Mouse (Mus musculus) urinary bladder, postnatal 25 days (tissue): ENCODE results near the gene Gstm5.
"Not testable (repeated sequence)": the region's sequence is repeated elsewhere in the genome, so short reads cannot be mapped to it uniquely, and the experiment has no call there.

Source experiments
- DNase-seq: peaks from one replicate; pipeline ENCODE4 v3.0.0; 2022; ENCODE audit warnings: low spot score

Gstm5 gene

DNA sequence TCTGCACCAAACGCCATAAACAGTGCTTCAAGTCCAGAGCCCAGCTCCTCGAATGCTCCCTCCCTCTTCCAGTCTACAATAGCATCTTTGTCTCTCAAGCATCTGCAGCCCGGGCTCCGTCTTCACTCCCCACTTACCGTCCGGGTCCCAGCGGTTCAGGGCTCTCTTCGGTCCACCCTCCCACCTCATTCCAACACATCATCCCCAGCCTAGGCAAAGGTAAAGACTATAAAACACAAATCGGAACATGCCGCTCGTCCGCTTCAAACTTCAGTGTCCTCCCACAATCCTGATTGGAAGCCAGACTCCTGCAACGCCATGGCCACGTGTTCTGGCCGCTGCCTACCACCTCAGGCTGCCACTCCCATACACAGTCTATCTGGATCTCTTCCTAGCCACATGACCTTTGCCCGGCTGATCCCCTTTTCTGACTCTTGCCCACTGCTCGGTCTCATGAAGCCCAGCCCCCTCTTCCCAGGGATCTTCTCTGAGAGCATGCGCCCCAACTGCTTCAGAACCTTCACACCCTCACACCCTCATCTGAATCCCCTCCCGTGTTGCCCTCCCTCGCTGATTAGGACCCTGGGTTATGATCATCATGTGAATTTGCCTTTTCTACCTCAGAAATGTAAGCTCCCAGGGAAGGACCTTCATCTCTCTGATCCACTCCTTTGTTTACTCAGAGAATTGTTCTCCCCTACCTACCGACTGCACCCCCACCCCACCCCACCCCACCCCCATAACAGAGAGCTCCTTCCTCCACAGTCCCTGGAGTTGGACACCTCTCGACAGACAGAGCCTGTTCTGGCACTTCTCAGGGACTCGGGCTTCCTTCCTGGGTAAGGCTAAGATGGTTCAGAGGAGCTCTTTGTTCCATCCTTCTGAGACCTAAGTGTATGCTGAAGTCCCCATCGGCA, 22.0 kb upstream of the Gstm5 start:
- no peak for DNase-seq

- DNase-seq = no peak
These were observed 20.4 kb upstream of the Gstm5 start for GRCm38 (mm10) chr3:107875231-107875630.

DNA sequence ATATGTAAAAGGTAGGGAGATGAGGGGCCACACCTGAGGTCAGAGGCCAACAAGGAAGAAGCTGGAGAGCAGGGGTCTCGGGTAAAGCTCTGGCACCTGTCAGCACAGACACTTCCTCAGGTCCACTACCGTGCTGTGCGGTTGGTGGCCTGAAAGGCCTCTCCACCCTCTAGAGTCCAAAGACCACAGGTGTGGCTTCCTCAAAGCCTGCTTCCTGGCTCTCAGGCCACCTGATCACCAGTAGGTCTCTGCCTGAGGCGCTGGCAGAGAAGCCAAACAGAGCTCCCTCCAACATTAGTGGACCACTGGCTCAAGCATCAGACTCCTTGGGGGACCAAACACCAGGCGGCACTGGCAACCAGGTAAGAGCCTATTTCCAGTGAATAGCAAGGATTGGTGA, 18.6 kb upstream of the Gstm5 start, which contains the start of gene Eps8l3:
TSS of gene Eps8l3 (plus strand) at position 225 of the 400 bp plus-strand sequence.
- no peak for DNase-seq

- DNase-seq = no peak
These were observed 17.6 kb upstream of the Gstm5 start for GRCm38 (mm10) chr3:107877747-107878736.

GRCm38 (mm10) chr3:107887674-107888495, 7.7 kb upstream of the Gstm5 start:
- DNase-seq = no peak

DNA sequence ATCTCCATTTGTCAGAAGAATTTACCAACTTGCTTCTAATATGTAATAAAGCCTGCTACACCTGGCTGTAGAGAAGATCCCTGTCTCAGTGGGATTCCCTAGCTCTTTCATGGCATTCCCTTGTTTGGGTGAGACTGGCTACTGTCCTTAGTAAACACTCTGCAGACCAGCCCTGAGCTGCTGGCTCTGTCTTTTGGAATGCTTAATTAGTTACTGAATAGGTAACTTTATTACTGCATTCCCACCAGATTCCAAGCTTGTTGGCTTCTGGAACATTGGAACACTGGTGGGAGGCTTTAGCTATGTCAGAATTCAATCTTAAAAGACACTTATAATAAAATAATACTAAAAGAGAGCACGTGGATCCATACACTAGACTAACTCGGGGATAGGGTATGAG, 6.4 kb upstream of the Gstm5 start:
- DNase-seq = not testable (repeated sequence)

DNA sequence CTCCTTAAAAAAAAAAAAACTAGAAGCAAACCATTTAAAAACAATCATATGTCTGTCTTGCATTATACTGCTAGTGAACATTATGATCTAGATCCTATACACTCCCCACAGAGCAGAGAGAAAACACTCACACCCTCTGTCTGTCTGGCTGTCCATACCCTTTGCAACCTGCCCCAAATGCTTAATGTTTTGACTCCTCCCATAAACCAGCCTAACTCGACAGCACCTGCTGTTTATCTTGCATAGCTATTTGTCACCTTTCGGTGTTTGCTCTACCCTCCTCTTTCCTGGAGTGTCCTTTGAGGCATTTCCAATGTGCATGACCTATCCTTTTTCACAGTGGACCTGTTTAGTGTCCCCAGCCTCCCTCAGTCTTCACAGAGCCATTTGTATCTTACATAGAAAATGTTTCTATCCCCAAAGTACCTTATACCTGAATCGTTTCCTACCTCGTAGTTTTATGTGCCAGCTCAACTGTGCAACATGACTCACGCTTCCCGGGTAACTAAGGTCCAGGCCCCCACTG, 364 bp upstream of the Gstm5 start:
- no peak for DNase-seq

DNA sequence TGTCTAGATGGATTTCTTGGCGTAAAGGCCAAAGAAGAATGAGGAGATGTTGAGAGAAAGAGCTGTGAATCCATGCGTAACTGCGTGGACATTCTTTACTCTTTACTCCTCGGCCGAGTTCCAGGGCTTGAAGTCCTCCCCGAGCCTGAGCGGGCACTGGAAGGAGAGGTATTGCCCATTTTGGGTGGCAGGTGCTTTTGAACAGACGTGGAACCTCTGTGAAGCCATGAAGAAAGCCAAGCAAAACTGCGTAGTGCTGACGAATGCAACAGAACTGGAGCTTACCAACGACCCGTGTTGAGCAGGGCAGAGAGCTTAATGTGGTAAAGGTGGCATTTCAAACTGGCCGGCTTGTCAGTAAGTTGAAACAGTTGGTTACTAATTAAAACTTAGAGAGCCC, 3.1 kb downstream of the Gstm5 start:
- DNase-seq = no peak

GRCm38 (mm10) chr3:107900955-107901673, 5.5 kb downstream of the Gstm5 start:
- DNase-seq = no peak

- no peak for DNase-seq
These were observed 10.3 kb downstream of the Gstm5 start for GRCm38 (mm10) chr3:107905942-107906341.

GRCm38 (mm10) chr3:107916674-107917073, 21.1 kb downstream of the Gstm5 start:
- DNase-seq = no peak

- no peak for DNase-seq
These were observed 21.5 kb downstream of the Gstm5 start for GRCm38 (mm10) chr3:107917097-107917496.

DNA sequence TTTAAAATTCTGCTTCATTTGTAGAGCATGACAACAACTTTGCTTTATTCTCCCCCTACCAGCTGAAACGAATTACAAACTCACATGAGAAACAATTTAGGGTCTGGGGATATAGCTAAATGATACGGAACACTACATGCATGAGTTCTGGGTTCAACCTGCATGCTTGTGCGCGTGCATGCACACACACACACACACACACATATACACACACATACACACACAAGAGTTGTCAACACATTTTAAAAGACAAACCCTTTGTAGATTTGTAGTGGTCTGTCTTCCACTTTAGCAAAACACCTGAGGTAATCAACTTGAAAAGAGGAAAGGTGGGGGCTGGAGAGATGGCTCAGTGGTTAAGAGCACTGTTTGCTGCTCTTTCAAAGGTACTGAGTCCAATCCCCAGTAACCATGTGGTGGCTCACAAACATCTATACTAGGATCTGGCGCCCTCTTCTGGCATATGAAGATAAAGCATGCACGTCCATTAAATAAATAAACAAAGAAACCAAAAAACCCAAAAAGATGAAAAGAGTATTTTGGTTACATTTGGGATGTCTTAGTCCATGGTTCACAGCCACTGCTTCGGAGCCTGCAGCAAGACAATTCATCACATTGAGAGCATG, 22.3 kb downstream of the Gstm5 start:
- DNase-seq = peak; percentile 58

GRCm38 (mm10) chr3:107920348-107920747, 24.7 kb downstream of the Gstm5 start:
- DNase-seq = no peak

- no peak for DNase-seq
These were observed 29.7 kb downstream of the Gstm5 start for GRCm38 (mm10) chr3:107925335-107925734.

- no peak for DNase-seq
These were observed 32.2 kb downstream of the Gstm5 start for GRCm38 (mm10) chr3:107927841-107928240.

DNA sequence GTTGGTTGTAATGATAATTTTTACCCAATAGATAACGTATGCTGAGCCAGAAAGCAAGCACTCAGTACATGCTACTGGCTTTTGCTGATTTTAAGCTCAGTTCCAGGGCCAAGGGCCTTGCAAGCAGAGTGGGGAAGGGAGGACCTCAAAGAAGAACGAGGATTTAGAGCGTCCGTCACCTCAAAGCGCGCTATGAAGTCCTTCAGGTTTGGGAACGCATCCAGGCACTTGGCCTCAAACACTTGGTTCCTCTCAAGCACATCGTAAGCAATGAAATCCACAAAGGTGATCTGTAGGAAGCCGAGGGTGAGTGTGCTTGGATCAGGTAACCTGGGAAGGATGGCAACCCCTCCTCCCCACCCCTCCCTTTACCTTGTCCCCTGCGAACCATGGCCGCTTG, 33.1 kb downstream of the Gstm5 start:
- DNase-seq = no peak

DNA sequence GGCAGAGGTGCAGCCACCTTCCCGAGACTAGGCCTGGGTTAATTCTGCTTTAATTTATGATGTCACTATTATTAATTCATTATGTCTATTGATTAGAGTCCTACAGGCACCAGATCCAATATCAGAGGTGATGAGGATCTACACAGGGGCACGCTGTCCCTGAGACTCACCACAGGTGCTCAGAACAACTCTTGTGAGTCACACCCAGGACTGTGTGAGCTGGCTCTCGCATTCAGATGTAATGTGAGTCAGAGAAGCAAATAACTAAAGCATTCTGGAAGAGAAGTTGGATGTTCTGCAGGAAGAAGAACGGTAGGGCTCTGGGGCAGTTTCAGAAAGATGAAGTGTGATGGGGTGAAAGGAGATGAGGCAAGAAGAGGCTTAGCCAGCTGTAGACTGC, 33.6 kb downstream of the Gstm5 start:
- no peak for DNase-seq

GRCm38 (mm10) chr3:107929731-107930130, 34.1 kb downstream of the Gstm5 start:
- DNase-seq = no peak

- DNase-seq = no peak
These were observed 35.5 kb downstream of the Gstm5 start for GRCm38 (mm10) chr3:107931134-107931533.
